Mouse (Mus musculus) C2C12 (cell line): ENCODE results near the gene Emc3.

ENCODE experiments used
- CEBPB ChIP-seq: IDR thresholded peaks from one replicate; pipeline ENCODE4 v1.6.1; 2011; ENCODE audit warnings: low read depth, mild to moderate bottlenecking, control low read depth, moderate library complexity
- CTCF ChIP-seq: IDR thresholded peaks from one replicate; pipeline ENCODE4 v1.5.1; 2011; ENCODE audit not compliant: control insufficient read depth, insufficient read depth, insufficient read length
- FOSL1 ChIP-seq: IDR thresholded peaks from one replicate; pipeline ENCODE4 v1.8.0; 2011; ENCODE audit warnings: mild to moderate bottlenecking, low read length; ENCODE audit not compliant: poor library complexity, insufficient read depth, severe bottlenecking
- USF1 ChIP-seq: IDR thresholded peaks from one replicate; pipeline ENCODE4 v1.6.1; 2011; ENCODE audit warnings: low read depth, mild to moderate bottlenecking, control low read depth, moderate library complexity

DNA sequence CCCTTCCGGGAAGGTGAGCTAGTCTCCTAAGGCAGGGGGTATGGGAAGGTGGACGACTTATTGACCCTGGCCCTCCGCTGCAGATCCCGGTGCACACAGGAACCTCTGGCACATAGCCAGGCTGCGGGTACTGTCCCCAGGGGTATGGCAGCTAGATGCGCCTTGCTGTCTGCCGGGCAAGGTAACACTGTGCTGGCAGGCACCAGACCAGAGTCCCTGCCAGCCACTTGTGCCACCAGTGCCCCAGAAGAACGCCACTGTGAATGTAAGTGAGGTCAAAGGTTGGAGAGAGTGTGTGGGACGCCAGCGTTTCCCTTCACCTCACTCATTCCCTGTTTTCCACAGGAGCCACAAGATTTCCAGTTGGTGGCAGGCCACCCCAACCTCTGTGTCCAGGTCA is 52.5 kb downstream of the Emc3 start:
- TF ChIP-seq CTCF (no peak), USF1 (no peak), FOSL1 (no peak), CEBPB (no peak)
